Mouse (Mus musculus): ENCODE measurements around the gene Txnrd2. TPM values are rescaled to one million over a fixed set of nuclear protein-coding genes. Genes with fewer than 3 reads are reported as not detected.

Txnrd2 gene
- polyA plus RNA-seq (2015; fragmentation: Nextera tagmentation; extraction: Ambion mirVana): 25.4 and 25.8 TPM in 2 replicates

GRCm38 (mm10) chr16:18426215-18426791 lies at the start of gene Txnrd2:
Txnrd2 (plus strand) TSS chr16:18426384.
- no peaks in the 10 kb centered on the region for H3K27me3 ChIP-seq (replicated peaks)
- peak within 1 kb of the TSS; percentile 99 for H3K4me3 ChIP-seq (replicated peaks)
- peak within 1 kb of the TSS; percentile 85 for H3K4me2 ChIP-seq (replicated peaks)
- WGBS: under 1% methylated on average over 52 of the region's 52 CpGs
- peaks cover 3% of the 10 kb centered on the region; the same call in 1 of the 2 replicates for H3K36me3 ChIP-seq
- H3K4me1 ChIP-seq (replicated peaks): peaks cover 22% of the 10 kb centered on the region
- H3K9ac ChIP-seq: peak within 1 kb of the TSS; percentile 83
- no peaks in the 10 kb centered on the region for H3K9me3 ChIP-seq
- peak within 1 kb of the TSS; percentile 84 for H3K27ac ChIP-seq
- ATAC-seq: peak; percentile 85

DNA sequence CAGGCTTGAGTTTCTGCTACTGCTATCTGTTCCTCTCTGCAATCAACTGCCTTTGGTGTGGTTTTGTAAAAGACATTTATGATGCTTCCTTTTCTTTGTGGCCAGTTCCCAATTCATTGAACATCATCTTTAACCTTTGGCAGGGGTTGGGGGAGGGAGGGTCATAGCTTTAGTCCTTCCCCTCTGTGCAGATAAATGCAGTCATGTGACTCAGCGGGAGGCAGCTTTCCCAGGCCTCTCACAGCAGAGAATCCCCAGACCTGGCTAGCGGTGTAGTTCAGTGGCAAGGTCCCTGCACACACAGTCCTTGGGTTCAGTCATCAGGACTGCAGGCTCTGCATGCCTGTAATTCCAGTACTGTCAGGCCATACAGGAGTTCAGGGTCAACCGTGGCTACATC lies 49.0 kb upstream of the Txnrd2 start:
- no peaks in the 10 kb centered on the region for H3K9me3 ChIP-seq
- 32% methylated on average over 3 of the region's 3 CpGs for WGBS
- no peaks in the 10 kb centered on the region for H3K36me3 ChIP-seq
- 0 out of 2 replicates have a peak, but pooled peaks cover 16% of the 10 kb centered on the region for H3K4me1 ChIP-seq (replicated peaks)
- no peak overlapping the region for H3K4me3 ChIP-seq (replicated peaks)
- no peaks in the 10 kb centered on the region for H3K27me3 ChIP-seq (replicated peaks)
- H3K4me2 ChIP-seq (replicated peaks): no peak overlapping the region
- peak; percentile 61; the same call in 1 of the 2 replicates for ATAC-seq
- H3K27ac ChIP-seq: no peak overlapping the region; the same call in 1 of the 2 replicates
- H3K9ac ChIP-seq: no peak overlapping the region

DNA sequence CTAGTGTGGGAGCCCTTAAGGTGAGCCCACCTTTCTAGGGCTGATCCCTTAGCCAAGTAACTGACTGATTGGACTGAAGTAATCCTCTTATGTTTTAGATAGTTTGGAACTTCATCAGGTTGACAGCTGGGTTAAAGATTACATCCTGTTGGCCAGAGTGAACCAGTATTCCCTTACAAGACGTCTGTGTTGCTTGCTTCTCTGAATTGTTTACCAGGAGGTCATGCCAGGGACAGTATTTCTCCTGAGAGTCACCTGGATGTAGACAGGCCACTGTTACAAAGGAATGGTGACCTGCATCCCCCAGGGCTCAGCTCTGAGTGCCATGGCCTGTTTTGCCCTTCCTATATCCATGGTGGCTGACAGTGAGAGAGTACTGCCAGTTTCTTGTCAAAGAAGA lies 47.7 kb upstream of the Txnrd2 start:
- Histone ChIP-seq H3K9ac (no peak overlapping the region), H3K9me3 (no peaks in the 10 kb centered on the region), H3K36me3 (no peaks in the 10 kb centered on the region), H3K4me2 (replicated peaks) (no peak overlapping the region), H3K4me3 (replicated peaks) (no peak overlapping the region), H3K4me1 (replicated peaks) (peaks cover 20% of the 10 kb centered on the region; the same call in 1 of the 2 replicates), H3K27ac (no peak overlapping the region), H3K27me3 (replicated peaks) (no peaks in the 10 kb centered on the region)
- no peak for ATAC-seq
- WGBS: 41% methylated on average over 1 of the region's 1 CpGs

DNA sequence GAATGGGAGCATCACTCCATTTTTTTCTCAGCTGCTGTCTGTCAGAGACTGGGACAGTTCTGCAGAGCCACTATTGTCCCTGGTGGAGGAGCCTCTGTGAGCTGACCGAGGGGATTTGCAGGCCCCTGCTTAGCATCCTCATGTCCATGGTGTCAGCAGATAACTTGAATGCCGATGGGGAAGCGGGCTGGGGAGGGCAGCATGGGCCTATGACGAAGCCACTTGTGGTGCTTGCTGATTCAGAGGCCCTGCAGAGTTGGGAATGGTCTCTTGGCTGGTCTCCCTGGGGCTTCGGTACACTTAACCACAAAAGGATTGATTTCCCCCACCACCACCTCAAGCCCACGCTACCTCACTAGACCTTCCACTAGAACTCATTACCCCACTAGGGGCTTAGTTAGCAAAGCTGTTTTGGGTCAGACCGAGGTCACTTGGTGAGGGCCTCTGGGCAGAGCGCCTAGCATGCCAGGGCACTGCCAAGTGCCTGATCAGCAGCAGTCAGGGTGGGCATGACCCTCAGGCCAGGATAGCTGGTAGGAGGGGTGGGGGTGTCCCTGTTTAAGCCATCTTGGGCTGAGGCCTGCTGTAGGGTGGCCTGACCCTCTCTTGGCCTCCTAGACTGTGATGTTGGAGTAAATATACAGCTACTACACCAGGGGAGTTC lies 46.7 kb upstream of the Txnrd2 start:
- Histone ChIP-seq H3K4me2 (replicated peaks) (no peak overlapping the region), H3K4me3 (replicated peaks) (no peak overlapping the region), H3K27ac (no peak overlapping the region), H3K9me3 (no peaks in the 10 kb centered on the region), H3K27me3 (replicated peaks) (no peaks in the 10 kb centered on the region), H3K4me1 (replicated peaks) (peaks cover 24% of the 10 kb centered on the region; the same call in 1 of the 2 replicates), H3K36me3 (no peaks in the 10 kb centered on the region), H3K9ac (no peak overlapping the region)
- WGBS: 83% methylated on average over 8 of the region's 8 CpGs
- no peak for ATAC-seq

GRCm38 (mm10) chr16:18380495-18381063 lies 45.6 kb upstream of the Txnrd2 start:
- WGBS: 64% methylated on average over 6 of the region's 6 CpGs
- ATAC-seq: no peak

GRCm38 (mm10) chr16:18381621-18382258 lies 44.4 kb upstream of the Txnrd2 start:
- Histone ChIP-seq H3K4me1 (replicated peaks) (peaks cover 24% of the 10 kb centered on the region; the same call in 1 of the 2 replicates), H3K27me3 (replicated peaks) (no peaks in the 10 kb centered on the region), H3K9ac (no peak overlapping the region), H3K27ac (peak overlapping the region; percentile 54), H3K9me3 (no peaks in the 10 kb centered on the region), H3K4me3 (replicated peaks) (no peak overlapping the region), H3K4me2 (replicated peaks) (no peak overlapping the region), H3K36me3 (no peaks in the 10 kb centered on the region)
- peak; percentile 69 for ATAC-seq
- 57% methylated on average over 6 of the region's 6 CpGs for WGBS

More at GRCm38 (mm10) chr16:18380495-18381063, 45.6 kb upstream of the Txnrd2 start:
- H3K4me3 ChIP-seq (replicated peaks): no peak overlapping the region
- peaks cover 24% of the 10 kb centered on the region; the same call in 1 of the 2 replicates for H3K4me1 ChIP-seq (replicated peaks)
- H3K27ac ChIP-seq: no peak overlapping the region
- no peaks in the 10 kb centered on the region for H3K27me3 ChIP-seq (replicated peaks)
- no peaks in the 10 kb centered on the region for H3K36me3 ChIP-seq
- H3K9me3 ChIP-seq: no peaks in the 10 kb centered on the region
- no peak overlapping the region for H3K4me2 ChIP-seq (replicated peaks)
- H3K9ac ChIP-seq: no peak overlapping the region

DNA sequence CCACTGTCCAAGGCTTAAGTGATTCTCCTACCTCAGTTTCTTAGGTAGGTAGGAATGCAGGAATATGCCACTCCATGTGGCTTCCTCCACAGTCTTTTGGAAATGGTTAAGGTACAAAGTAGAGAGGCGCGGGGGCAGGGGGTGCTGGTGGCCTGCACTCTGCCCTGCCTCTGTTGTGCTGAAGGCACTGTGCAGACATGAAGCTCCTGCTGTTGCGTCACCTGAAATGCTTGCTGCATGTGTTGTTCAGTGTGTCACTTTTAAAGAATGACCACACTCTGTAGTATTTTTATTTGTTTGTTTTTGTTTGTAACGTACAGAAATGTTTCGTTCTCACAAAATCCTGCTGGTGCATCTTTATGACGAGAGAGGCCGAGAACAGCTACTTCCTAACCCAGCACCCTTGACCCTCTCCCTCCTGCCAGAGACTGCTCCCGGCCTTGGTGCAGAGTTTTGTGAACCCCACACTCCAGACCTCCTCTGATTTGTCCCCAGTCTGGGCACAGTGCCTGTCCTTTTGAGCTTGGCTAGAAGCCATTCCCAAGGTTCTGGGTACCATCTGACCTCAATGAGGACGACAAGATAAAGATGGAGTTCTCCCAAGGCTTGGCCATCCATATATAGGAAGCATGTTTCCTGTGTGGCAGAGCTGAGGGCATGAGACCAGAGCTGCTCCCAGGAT lies 43.0 kb upstream of the Txnrd2 start:
- 72% methylated on average over 9 of the region's 9 CpGs for WGBS
- Histone ChIP-seq H3K27me3 (replicated peaks) (no peaks in the 10 kb centered on the region), H3K27ac (no peak overlapping the region), H3K9ac (no peak overlapping the region), H3K36me3 (no peaks in the 10 kb centered on the region), H3K4me1 (replicated peaks) (peaks cover 22% of the 10 kb centered on the region; the same call in 1 of the 2 replicates), H3K4me2 (replicated peaks) (no peak overlapping the region), H3K9me3 (no peaks in the 10 kb centered on the region), H3K4me3 (replicated peaks) (no peak overlapping the region)
- ATAC-seq: no peak

DNA sequence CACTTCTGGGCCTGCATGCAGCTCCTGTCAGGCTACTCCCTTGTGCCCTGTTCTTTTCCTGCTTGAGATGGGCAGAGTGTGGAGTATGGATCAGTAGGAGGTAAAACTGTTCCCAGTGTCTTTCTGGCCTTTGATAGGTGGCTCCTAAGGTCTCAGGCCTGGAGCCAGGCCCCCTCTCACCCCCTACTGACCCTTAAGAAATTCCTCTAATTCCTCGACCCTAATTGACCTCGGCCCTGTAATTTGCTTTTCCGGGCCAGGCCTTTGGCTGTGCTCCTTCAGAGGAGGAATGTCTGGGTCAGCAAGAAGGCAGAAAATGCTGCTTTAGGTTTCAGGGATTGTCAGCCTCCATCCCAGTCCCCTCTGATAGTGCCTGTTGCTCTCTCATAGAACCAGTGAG lies 42.4 kb upstream of the Txnrd2 start:
- no peak overlapping the region for H3K9ac ChIP-seq
- no peaks in the 10 kb centered on the region for H3K9me3 ChIP-seq
- H3K4me3 ChIP-seq (replicated peaks): no peak overlapping the region
- H3K36me3 ChIP-seq: no peaks in the 10 kb centered on the region
- H3K4me2 ChIP-seq (replicated peaks): no peak overlapping the region
- peaks cover 26% of the 10 kb centered on the region; the same call in 1 of the 2 replicates for H3K4me1 ChIP-seq (replicated peaks)
- H3K27me3 ChIP-seq (replicated peaks): no peaks in the 10 kb centered on the region
- ATAC-seq: no peak
- 36% methylated on average over 3 of the region's 3 CpGs for WGBS
- H3K27ac ChIP-seq: no peak overlapping the region

DNA sequence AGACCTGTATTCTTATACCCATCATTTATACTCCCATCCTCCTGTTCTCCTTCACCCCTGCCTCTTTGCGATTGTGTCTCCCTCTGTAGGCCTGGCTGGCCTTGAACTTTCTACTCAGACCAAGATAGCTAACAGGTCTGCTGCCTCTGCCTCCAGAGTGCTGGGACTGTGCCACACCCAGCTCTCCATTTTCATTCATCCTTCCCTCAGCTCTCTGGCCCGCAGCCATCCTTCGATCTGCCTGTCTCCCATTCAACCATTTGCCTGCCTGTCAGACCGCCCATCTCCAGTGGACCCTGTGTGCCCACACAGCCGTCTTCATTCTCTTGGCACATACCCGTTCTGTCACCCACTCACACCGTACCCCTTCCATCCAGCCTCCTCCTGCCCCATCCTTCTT lies 42.0 kb upstream of the Txnrd2 start:
- Histone ChIP-seq H3K27me3 (replicated peaks) (no peaks in the 10 kb centered on the region), H3K4me1 (replicated peaks) (peaks cover 29% of the 10 kb centered on the region; the same call in 1 of the 2 replicates), H3K9me3 (no peaks in the 10 kb centered on the region), H3K9ac (no peak overlapping the region), H3K4me2 (replicated peaks) (no peak overlapping the region), H3K36me3 (no peaks in the 10 kb centered on the region), H3K27ac (no peak overlapping the region), H3K4me3 (replicated peaks) (no peak overlapping the region)
- no peak for ATAC-seq
- 76% methylated on average over 7 of the region's 7 CpGs for WGBS

DNA sequence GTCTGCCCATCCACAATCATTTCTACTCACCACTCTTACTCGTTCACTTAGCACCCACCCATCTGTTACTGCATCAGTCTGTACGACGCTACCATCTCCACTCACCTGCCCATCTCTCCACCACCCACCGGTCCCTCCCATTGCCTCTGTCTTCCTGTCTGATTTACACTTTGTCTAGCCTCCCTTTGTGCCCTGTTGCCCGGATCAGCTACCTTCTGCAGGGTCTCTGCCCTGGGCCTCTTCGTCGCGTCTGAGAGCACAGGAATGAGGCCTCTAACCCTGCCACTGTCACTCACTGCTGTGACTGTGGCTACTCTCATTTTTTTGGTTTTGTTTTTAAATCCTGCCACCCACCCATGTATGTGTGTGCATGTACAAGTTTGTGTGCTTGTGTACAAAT lies 41.5 kb upstream of the Txnrd2 start:
- Histone ChIP-seq H3K4me1 (replicated peaks) (peaks cover 29% of the 10 kb centered on the region; the same call in 1 of the 2 replicates), H3K9me3 (no peaks in the 10 kb centered on the region), H3K36me3 (no peaks in the 10 kb centered on the region), H3K27me3 (replicated peaks) (no peaks in the 10 kb centered on the region), H3K9ac (no peak overlapping the region), H3K4me3 (replicated peaks) (no peak overlapping the region), H3K4me2 (replicated peaks) (no peak overlapping the region), H3K27ac (no peak overlapping the region)
- no peak for ATAC-seq
- WGBS: 85% methylated on average over 8 of the region's 8 CpGs

DNA sequence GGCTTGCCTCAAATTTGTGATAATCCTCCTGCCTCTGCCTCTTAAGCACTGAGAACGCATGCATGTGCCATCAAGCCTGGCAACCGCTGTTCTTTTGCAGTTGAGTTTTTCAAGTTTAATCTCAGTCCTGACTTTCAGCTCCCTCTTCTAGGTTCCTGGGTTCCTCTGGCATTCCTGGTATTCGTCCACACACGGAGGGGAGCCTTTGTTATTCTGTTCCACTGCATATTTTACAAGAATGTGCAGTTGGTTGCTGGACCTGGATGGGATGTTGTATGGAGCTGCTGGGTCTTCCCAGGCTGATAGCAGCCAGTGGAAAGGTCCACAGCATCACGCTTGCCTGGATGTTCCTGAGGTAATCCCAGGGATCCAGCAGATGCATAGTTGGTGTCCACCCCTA lies 40.8 kb upstream of the Txnrd2 start:
- Histone ChIP-seq H3K27ac (no peak overlapping the region), H3K4me1 (replicated peaks) (peaks cover 27% of the 10 kb centered on the region; the same call in 1 of the 2 replicates), H3K27me3 (replicated peaks) (no peaks in the 10 kb centered on the region), H3K36me3 (no peaks in the 10 kb centered on the region), H3K9me3 (no peaks in the 10 kb centered on the region), H3K4me2 (replicated peaks) (no peak overlapping the region), H3K4me3 (replicated peaks) (no peak overlapping the region), H3K9ac (no peak overlapping the region)
- ATAC-seq: no peak
- WGBS: 70% methylated on average over 5 of the region's 5 CpGs

GRCm38 (mm10) chr16:18386451-18386850 lies 39.7 kb upstream of the Txnrd2 start:
- Histone ChIP-seq H3K27me3 (replicated peaks) (no peaks in the 10 kb centered on the region), H3K27ac (no peak overlapping the region), H3K4me1 (replicated peaks) (peaks cover 27% of the 10 kb centered on the region; the same call in 1 of the 2 replicates), H3K4me3 (replicated peaks) (no peak overlapping the region), H3K9me3 (no peaks in the 10 kb centered on the region), H3K36me3 (no peaks in the 10 kb centered on the region), H3K9ac (no peak overlapping the region), H3K4me2 (replicated peaks) (no peak overlapping the region)
- no peak for ATAC-seq
- WGBS: 79% methylated on average over 7 of the region's 7 CpGs

Measured in intestine, embryonic 15.5 days (tissue).